Mouse (Mus musculus) CD4-positive helper T cell, adult 2 months (primary cell): ENCODE results near the gene Defb26.
A peak's percentile ranks its signal among the peaks of the same experiment; 100 is the strongest.

Source experiments
- DNase-seq: peaks from one replicate; pipeline ENCODE4 v3.0.0-alpha.2; 2012; ENCODE audit warnings: low read depth, missing footprints, low spot score

The Defb26 gene

GRCm38 (mm10) chr2:152470973-152471372 is 40.5 kb downstream of the Defb26 start:
- DNase-seq = peak; percentile 21

DNA sequence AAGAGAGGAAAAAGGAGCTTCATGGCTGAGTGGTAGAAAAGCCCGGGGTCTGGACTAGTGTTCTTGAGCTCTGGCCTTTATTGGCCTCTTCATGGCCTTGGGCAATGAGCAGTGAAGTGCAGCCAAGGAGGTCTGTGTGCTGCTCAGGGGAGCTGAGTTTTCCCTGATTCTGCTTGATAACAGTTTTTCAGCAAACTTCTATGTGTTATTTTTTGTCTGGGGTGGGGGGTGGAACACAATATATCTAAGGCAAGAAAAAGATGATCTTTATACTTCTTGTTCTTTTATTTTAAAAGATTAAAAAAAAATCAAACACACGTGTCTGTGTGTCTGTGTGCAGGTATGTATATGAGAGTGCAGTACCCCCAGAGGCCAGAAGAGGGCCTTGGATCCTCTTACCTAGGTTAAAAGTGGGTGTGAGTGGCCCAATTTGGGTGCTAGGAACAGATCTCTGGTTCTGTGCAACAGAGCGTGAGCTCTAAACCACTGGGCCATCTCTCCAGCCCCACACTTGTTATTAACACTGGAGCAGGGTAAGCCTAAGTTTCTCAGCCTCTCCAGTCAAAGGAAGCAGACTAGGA is 46.8 kb downstream of the Defb26 start, which contains the start of gene Defb23:
Gene Defb23 (minus strand): TSS at position 51 of the 581 bp plus-strand sequence.
- DNase-seq = no peak

DNA sequence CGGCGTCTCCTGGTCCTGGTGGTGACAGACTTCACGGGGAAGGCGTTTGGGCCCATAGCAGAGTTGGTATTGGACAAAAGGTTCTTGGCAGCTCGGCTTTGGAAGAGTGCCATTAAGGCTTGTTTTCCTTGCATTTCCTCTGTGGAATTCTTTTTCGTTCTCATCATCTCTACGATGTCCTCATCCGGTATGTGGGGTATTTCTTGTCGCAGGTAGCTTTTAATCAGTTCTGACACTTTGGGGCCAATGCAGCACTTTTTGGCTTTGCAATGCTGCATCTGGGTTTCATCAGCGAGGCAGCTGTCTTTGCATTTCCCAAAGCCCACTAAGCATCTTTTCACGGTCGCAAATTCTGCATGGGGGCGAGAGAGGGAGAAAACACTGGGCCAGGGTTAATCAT is 52.3 kb downstream of the Defb26 start:
- DNase-seq = no peak
